Mouse (Mus musculus): Measurements from ENCODE around the gene Gm21885. TPM values are rescaled to one million over a fixed set of nuclear protein-coding genes. Genes with fewer than 3 reads are reported as not detected.

The Gm21885 gene
- polyA plus RNA-seq, 1 experiment = not detected

GRCm38 (mm10) chr11:94324618-94325017, 42.9 kb downstream of the Gm21885 start:
- peaks cover 4% of the 10 kb centered on the region for H3K4me1 ChIP-seq (ENCODE audit: control insufficient read depth, insufficient read depth, low read length)
- TF ChIP-seq CTCF (IDR thresholded peaks at IDR 0.05; ENCODE audit: extremely low read depth, insufficient read depth, low read length) = no peak
- TF ChIP-seq POLR2A (IDR thresholded peaks at IDR 0.05; ENCODE audit: extremely low read depth, insufficient read depth, low read length) = no peak
- no peak overlapping the region for H3K4me3 ChIP-seq (ENCODE audit: insufficient read depth, low read length)
- no peak overlapping the region for H3K27ac ChIP-seq (ENCODE audit: insufficient read depth, low read length)

- H3K4me3 ChIP-seq (ENCODE audit: insufficient read depth, low read length) = peak overlapping the region; percentile 16
- peak overlapping the region; percentile 93 for H3K27ac ChIP-seq (ENCODE audit: insufficient read depth, low read length)
- H3K4me1 ChIP-seq (ENCODE audit: control insufficient read depth, insufficient read depth, low read length) = peaks cover 13% of the 10 kb centered on the region
- TF ChIP-seq POLR2A (IDR thresholded peaks at IDR 0.05; ENCODE audit: extremely low read depth, insufficient read depth, low read length) = no peak
- no peak for TF ChIP-seq CTCF (IDR thresholded peaks at IDR 0.05; ENCODE audit: extremely low read depth, insufficient read depth, low read length)
Observed at GRCm38 (mm10) chr11:94326961-94327411, 45.3 kb downstream of the Gm21885 start.

DNA sequence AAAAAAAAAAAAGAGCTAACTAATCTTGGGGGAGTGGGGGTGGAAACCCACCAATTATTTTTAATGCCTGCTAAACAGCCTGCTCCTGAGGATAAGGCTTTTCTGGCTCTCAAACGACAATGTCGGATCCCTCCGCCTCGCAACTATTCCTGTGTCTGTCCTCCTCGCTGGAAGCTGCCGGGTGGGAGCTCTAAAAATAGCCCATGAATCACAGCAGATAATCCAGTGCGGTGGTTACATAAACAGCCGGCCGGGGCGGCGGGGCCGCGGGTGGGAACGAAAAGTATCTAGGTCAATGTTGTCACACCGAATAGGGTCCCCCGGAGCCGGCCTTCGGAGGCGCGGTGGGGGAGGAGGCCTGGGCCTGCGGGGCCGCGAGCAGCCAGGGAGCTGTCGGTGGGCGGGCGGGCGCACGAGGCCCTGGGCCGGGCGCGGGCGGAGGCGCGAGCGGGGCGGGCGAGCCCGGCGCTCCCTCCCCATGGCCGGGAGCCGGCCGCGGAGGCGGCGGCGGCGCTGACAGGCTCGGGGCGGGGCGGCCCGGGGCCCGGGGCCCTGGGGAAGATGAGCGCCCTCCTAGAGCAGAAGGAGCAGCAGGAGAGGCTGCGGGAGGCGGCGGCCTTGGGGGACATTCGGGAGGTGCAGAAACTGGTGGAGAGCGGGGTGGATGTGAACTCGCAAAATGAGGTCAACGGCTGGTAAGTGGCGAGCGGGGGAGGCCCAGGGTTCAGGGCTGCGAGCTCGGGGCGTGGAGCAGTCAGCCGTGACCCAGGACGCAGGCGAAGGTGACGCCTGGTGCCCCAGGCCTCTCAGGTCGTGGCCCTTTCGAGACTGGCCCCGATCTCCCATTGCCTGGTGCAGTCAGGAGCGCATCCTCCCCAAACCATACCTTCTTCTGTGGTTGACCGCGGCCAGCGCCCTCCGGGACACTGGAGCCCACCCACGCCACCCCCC, 46.3 kb downstream of the Gm21885 start, which contains the start of gene Ankrd40:
Gene Ankrd40 (plus strand): TSS at position 309 of the 951 bp plus-strand sequence.
- H3K4me3 ChIP-seq (ENCODE audit: insufficient read depth, low read length) = peak within 1 kb of the TSS; percentile 93
- TF ChIP-seq POLR2A (IDR thresholded peaks at IDR 0.05; ENCODE audit: extremely low read depth, insufficient read depth, low read length) = peak; percentile 92
- no peak for TF ChIP-seq CTCF (IDR thresholded peaks at IDR 0.05; ENCODE audit: extremely low read depth, insufficient read depth, low read length)
- peak within 1 kb of the TSS; percentile 98 for H3K27ac ChIP-seq (ENCODE audit: insufficient read depth, low read length)
- H3K4me1 ChIP-seq (ENCODE audit: control insufficient read depth, insufficient read depth, low read length) = peaks cover 16% of the 10 kb centered on the region

- Histone ChIP-seq H3K27ac (ENCODE audit: insufficient read depth, low read length) (peak overlapping the region; percentile 36; the same call in 1 of the 2 replicates), H3K4me1 (ENCODE audit: control insufficient read depth, insufficient read depth, low read length) (peaks cover 16% of the 10 kb centered on the region), H3K4me3 (ENCODE audit: insufficient read depth, low read length) (peak overlapping the region; percentile 93)
- no peak for TF ChIP-seq POLR2A (IDR thresholded peaks at IDR 0.05; ENCODE audit: extremely low read depth, insufficient read depth, low read length)
- TF ChIP-seq CTCF (IDR thresholded peaks at IDR 0.05; ENCODE audit: extremely low read depth, insufficient read depth, low read length) = no peak
Observed at GRCm38 (mm10) chr11:94328644-94329025, 47.0 kb downstream of the Gm21885 start.

DNA sequence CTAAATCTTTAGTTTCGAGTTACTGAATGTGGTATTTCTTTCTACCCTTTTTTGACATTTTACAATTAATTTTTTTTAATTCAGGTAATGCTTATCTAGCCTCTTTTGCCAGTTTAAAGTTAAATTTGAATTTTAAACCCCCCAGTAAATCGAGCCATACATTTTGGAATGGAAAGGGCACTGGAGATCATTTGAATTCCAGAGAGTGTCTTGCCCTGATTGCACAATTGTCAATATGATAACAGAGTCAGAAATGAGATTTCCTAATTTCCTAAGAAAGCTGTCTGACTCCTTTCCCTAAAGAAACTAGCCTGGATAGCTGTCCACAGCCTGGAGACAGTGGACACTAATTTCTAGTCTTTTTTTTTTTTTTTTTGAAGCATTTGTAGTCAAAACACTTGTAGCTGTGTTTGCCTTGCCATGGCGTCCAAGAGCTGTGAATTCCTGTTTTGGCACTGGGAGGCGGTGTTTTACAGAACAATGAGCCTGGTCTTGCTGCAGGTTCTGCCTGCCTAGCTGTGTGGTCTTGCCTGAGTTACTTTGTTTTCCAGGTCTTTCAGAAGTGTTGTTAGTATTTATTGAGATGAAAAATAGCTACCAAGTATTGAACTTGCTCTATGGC, 47.7 kb downstream of the Gm21885 start:
- no peak for TF ChIP-seq POLR2A (IDR thresholded peaks at IDR 0.05; ENCODE audit: extremely low read depth, insufficient read depth, low read length)
- TF ChIP-seq CTCF (IDR thresholded peaks at IDR 0.05; ENCODE audit: extremely low read depth, insufficient read depth, low read length) = peak; percentile 56
- Histone ChIP-seq H3K4me3 (ENCODE audit: insufficient read depth, low read length) (peak overlapping the region; percentile 0; the same call in 1 of the 2 replicates), H3K27ac (ENCODE audit: insufficient read depth, low read length) (no peak overlapping the region), H3K4me1 (ENCODE audit: control insufficient read depth, insufficient read depth, low read length) (peaks cover 16% of the 10 kb centered on the region)

- Histone ChIP-seq H3K4me3 (ENCODE audit: insufficient read depth, low read length) (no peak overlapping the region; the same call in 1 of the 2 replicates), H3K27ac (ENCODE audit: insufficient read depth, low read length) (peak overlapping the region; percentile 35; the same call in 1 of the 2 replicates), H3K4me1 (ENCODE audit: control insufficient read depth, insufficient read depth, low read length) (peaks cover 16% of the 10 kb centered on the region)
- no peak for TF ChIP-seq POLR2A (IDR thresholded peaks at IDR 0.05; ENCODE audit: extremely low read depth, insufficient read depth, low read length)
- no peak for TF ChIP-seq CTCF (IDR thresholded peaks at IDR 0.05; ENCODE audit: extremely low read depth, insufficient read depth, low read length)
Observed at GRCm38 (mm10) chr11:94330211-94330610, 48.5 kb downstream of the Gm21885 start.

GRCm38 (mm10) chr11:94332726-94333125, 51.1 kb downstream of the Gm21885 start:
- no peak overlapping the region for H3K4me3 ChIP-seq (ENCODE audit: insufficient read depth, low read length)

GRCm38 (mm10) chr11:94334386-94334968, 52.8 kb downstream of the Gm21885 start:
- peaks cover 13% of the 10 kb centered on the region for H3K4me1 ChIP-seq (ENCODE audit: control insufficient read depth, insufficient read depth, low read length)
- no peak overlapping the region for H3K4me3 ChIP-seq (ENCODE audit: insufficient read depth, low read length)
- H3K27ac ChIP-seq (ENCODE audit: insufficient read depth, low read length) = no peak overlapping the region
- TF ChIP-seq POLR2A (IDR thresholded peaks at IDR 0.05; ENCODE audit: extremely low read depth, insufficient read depth, low read length) (no peak), CTCF (IDR thresholded peaks at IDR 0.05; ENCODE audit: extremely low read depth, insufficient read depth, low read length) (no peak)

More at GRCm38 (mm10) chr11:94332726-94333125, 51.1 kb downstream of the Gm21885 start:
- no peak for TF ChIP-seq POLR2A (IDR thresholded peaks at IDR 0.05; ENCODE audit: extremely low read depth, insufficient read depth, low read length)
- no peak for TF ChIP-seq CTCF (IDR thresholded peaks at IDR 0.05; ENCODE audit: extremely low read depth, insufficient read depth, low read length)
- H3K4me1 ChIP-seq (ENCODE audit: control insufficient read depth, insufficient read depth, low read length) = peaks cover 13% of the 10 kb centered on the region
- H3K27ac ChIP-seq (ENCODE audit: insufficient read depth, low read length) = no peak overlapping the region

Other genes with a start within 250 kb of the Gm21885 start
- gene Tob1, start 70.4 kb upstream of the Gm21885 start, polyA plus RNA-seq (2012; rRNA removed) = 31.6 and 33.8 TPM in 2 replicates
- gene Wfikkn2, start 35.9 kb upstream of the Gm21885 start, polyA plus RNA-seq (2012; rRNA removed) = 1.1 and 1.3 TPM in 2 replicates
- gene Luc7l3, start 40.1 kb downstream of the Gm21885 start, polyA plus RNA-seq (2012; rRNA removed) = 138 and 160 TPM in 2 replicates
- gene Ankrd40, start 46.1 kb downstream of the Gm21885 start, polyA plus RNA-seq (2012; rRNA removed) = 160 and 165 TPM in 2 replicates
- 1.6 and 2.0 TPM in 2 replicates for gene Abcc3, start 111.1 kb downstream of the Gm21885 start, polyA plus RNA-seq (2012; rRNA removed)
- 137 and 159 TPM in 2 replicates for gene Cacna1g, start 192.3 kb downstream of the Gm21885 start, polyA plus RNA-seq (2012; rRNA removed)
- 0.15 and 0.25 TPM in 2 replicates for gene Spata20, start 204.3 kb downstream of the Gm21885 start, polyA plus RNA-seq (2012; rRNA removed)
- gene Epn3, start 218.1 kb downstream of the Gm21885 start, polyA plus RNA-seq (2012; rRNA removed) = 0.76 and 0.98 TPM in 2 replicates
- 2.4 and 2.5 TPM in 2 replicates for gene Mycbpap, start 239.9 kb downstream of the Gm21885 start, polyA plus RNA-seq (2012; rRNA removed)

Data from cortical plate, adult 2 months (tissue).